Mouse (Mus musculus): ENCODE measurements around the gene Snx29. TPM values are rescaled to one million over a fixed set of nuclear protein-coding genes. Genes with fewer than 3 reads are reported as not detected.

Snx29 gene
- total and polyA plus RNA-seq, 3 experiments = 1.2 to 3.2 (median 3.1) TPM

- Histone ChIP-seq H3K36me3 (replicated peaks in 1 of 2; ENCODE audit: control insufficient read depth in 1 of 2, insufficient read depth in 1 of 2, low read length in 1 of 2) (no peaks in the 10 kb centered on the region), H3K27me3 (replicated peaks) (no peaks in the 10 kb centered on the region), H3K4me2 (ENCODE audit: insufficient read depth, low read depth, poor library complexity, severe bottlenecking) (no peak overlapping the region), H3K9ac (ENCODE audit: insufficient read depth, low read depth) (no peak overlapping the region), H3K4me3 (replicated peaks in 1 of 3; ENCODE audit: low read depth in 2 of 3, low read length in 2 of 3, poor library complexity in 1 of 3) (no peak overlapping the region), H3K27ac (ENCODE audit: insufficient read depth, low read depth) (no peak overlapping the region), H3K79me2 (replicated peaks; ENCODE audit: control insufficient read depth, extremely low read depth, insufficient read depth, poor library complexity, severe bottlenecking) (no peaks in the 10 kb centered on the region), H3K9me3 (replicated peaks; ENCODE audit: low read length) (no peaks in the 10 kb centered on the region), H3K4me1 (ENCODE audit: control insufficient read depth in 1 of 2, insufficient read depth in 2 of 2) (peaks cover 0 to 25% of the 10 kb centered on the region in 2 experiments; a peak in 2 of 4 replicates)
- in situ Hi-C loops (cut with MboI; ENCODE audit: low pct_ligation_motif_present, low pct_unique_long_range_greater_than_20kb, low sequenced_read_pairs) (loop anchor here (10.0 to 25.0 kb wide), 2 partner anchors 137 to 611 kb away; no protein-coding TSS in a partner anchor), dilution Hi-C loops (cut with MboI; ENCODE audit: extremely low pct_ligation_motif_present, extremely low pct_unique_long_range_greater_than_20kb, low sequenced_read_pairs) (no loop called here)
- DNase-seq (ENCODE audit: extremely low read depth) = no peak
- no peak for TF ChIP-seq JUND (conservative IDR thresholded peaks at IDR 0.05; ENCODE audit: low read depth, low read length)
Measured at GRCm38 (mm10) chr16:11601336-11602082, 278.8 kb downstream of the Snx29 start.

- Histone ChIP-seq H3K9me3 (replicated peaks; ENCODE audit: low read length) (no peaks in the 10 kb centered on the region), H3K4me1 (ENCODE audit: control insufficient read depth in 1 of 2, insufficient read depth in 2 of 2) (peaks cover 0 to 25% of the 10 kb centered on the region in 2 experiments; a peak in 2 of 4 replicates), H3K9ac (ENCODE audit: insufficient read depth, low read depth) (no peak overlapping the region), H3K27me3 (replicated peaks) (no peaks in the 10 kb centered on the region), H3K36me3 (replicated peaks in 1 of 2; ENCODE audit: control insufficient read depth in 1 of 2, insufficient read depth in 1 of 2, low read length in 1 of 2) (no peaks in the 10 kb centered on the region), H3K79me2 (replicated peaks; ENCODE audit: control insufficient read depth, extremely low read depth, insufficient read depth, poor library complexity, severe bottlenecking) (no peaks in the 10 kb centered on the region), H3K4me3 (replicated peaks in 1 of 3; ENCODE audit: low read depth in 2 of 3, low read length in 2 of 3, poor library complexity in 1 of 3) (no peak overlapping the region), H3K4me2 (ENCODE audit: insufficient read depth, low read depth, poor library complexity, severe bottlenecking) (no peak overlapping the region), H3K27ac (ENCODE audit: insufficient read depth, low read depth) (no peak overlapping the region)
- peak; percentile 71 for DNase-seq (ENCODE audit: extremely low read depth)
- in situ Hi-C loops (cut with MboI; ENCODE audit: low pct_ligation_motif_present, low pct_unique_long_range_greater_than_20kb, low sequenced_read_pairs) (loop anchor here (10.0 to 25.0 kb wide), 2 partner anchors 139 to 608 kb away; no protein-coding TSS in a partner anchor), dilution Hi-C loops (cut with MboI; ENCODE audit: extremely low pct_ligation_motif_present, extremely low pct_unique_long_range_greater_than_20kb, low sequenced_read_pairs) (no loop called here)
- TF ChIP-seq KAT2A (IDR thresholded peaks at IDR 0.05; ENCODE audit: insufficient replicate concordance, low read length) (no peak), NELFE (IDR thresholded peaks at IDR 0.05; ENCODE audit: low read depth, low read length) (peak; percentile 33; the same call in 1 of the 2 replicates), ZC3H11A (IDR thresholded peaks at IDR 0.05; ENCODE audit: low read depth, low read length) (peak; percentile 76), CTCF (conservative IDR thresholded peaks at IDR 0.05 in 1 of 2, IDR thresholded peaks at IDR 0.05 in 1 of 2; ENCODE audit: low read depth in 2 of 2, low read length in 2 of 2) (peak; percentile 64 to 95), USF1 (IDR thresholded peaks at IDR 0.05; ENCODE audit: low read depth, low read length) (no peak), SMC3 (IDR thresholded peaks at IDR 0.05; ENCODE audit: low read depth, low read length) (peak; percentile 97), ETS1 (conservative IDR thresholded peaks at IDR 0.05; ENCODE audit: low read depth, low read length) (no peak), RAD21 (IDR thresholded peaks at IDR 0.05; ENCODE audit: low read depth, low read length) (peak; percentile 87), MEF2A (IDR thresholded peaks at IDR 0.05; ENCODE audit: borderline replicate concordance, low read depth, low read length) (no peak)
Measured at GRCm38 (mm10) chr16:11603667-11604422, 281.1 kb downstream of the Snx29 start.

Measured in CH12.LX (cell line).